Mouse (Mus musculus) kidney, postnatal 0 days (tissue): ENCODE measurements at regions not wholly inside any gene's neighbourhood (a gene's known extent, or its start where the extent isn't known, plus 50 kb on each side); places are given as distances from the start of the nearest gene placed in this dataset.
A peak's percentile ranks its signal among the peaks of the same experiment; 100 is the strongest.

Experiments
- ATAC-seq: fragments of 200-750 bp; cut with Nextera tagmentation; replicated peaks from 2 replicates; pipeline ENCODE4 v1.8.0; 2017; ENCODE audit warnings: low read depth, moderate number of reproducible peaks, moderate TSS enrichment, moderate library complexity; ENCODE audit not compliant: low FRiP score
- DNase-seq: peaks from one replicate; pipeline ENCODE4 v3.0.0-alpha.2; 2016; ENCODE audit warnings: low spot score
- H3K27ac ChIP-seq: fragments of 300-500 bp; sonication (generic); 2 replicates; pipeline ENCODE4 v1.5.1; 2014; ENCODE audit warnings: mild to moderate bottlenecking
- H3K27me3 ChIP-seq: fragments of 300-500 bp; sonication (generic); 2 replicates; pipeline ENCODE4 v1.6.1; 2014; ENCODE audit warnings: low read length, mixed read lengths; ENCODE audit not compliant: insufficient read depth
- H3K36me3 ChIP-seq: fragments of 300-500 bp; sonication (generic); 2 replicates; pipeline ENCODE4 v1.6.1; 2014; ENCODE audit warnings: low read length, mixed read lengths; ENCODE audit not compliant: insufficient read depth
- H3K4me1 ChIP-seq: fragments of 300-500 bp; sonication (generic); replicated peaks from 2 replicates; pipeline ENCODE4 v1.6.1; 2014; ENCODE audit warnings: antibody characterized with exemption, low read length, mixed read lengths; ENCODE audit not compliant: insufficient read depth
- H3K4me2 ChIP-seq: fragments of 300-500 bp; sonication (generic); 2 replicates; pipeline ENCODE4 v1.6.1; 2014; ENCODE audit warnings: mild to moderate bottlenecking, low read length, moderate library complexity, mixed read lengths
- H3K4me3 ChIP-seq: fragments of 300-500 bp; sonication (generic); replicated peaks from 2 replicates; pipeline ENCODE4 v1.5.1; 2014; ENCODE audit warnings: low read depth, low read length
- H3K9ac ChIP-seq: fragments of 300-500 bp; sonication (generic); 2 replicates; pipeline ENCODE4 v1.6.1; 2014; ENCODE audit warnings: low read depth, low read length
- H3K9me3 ChIP-seq: fragments of 300-500 bp; sonication (generic); replicated peaks from 2 replicates; pipeline ENCODE4 v1.6.1; 2016; ENCODE audit warnings: low read length, inconsistent platforms, mixed read lengths
- CTCF ChIP-seq: IDR thresholded peaks from 2 replicates; pipeline ENCODE4 v1.5.1; 2016; ENCODE audit warnings: antibody characterized with exemption, low read depth, mild to moderate bottlenecking, moderate library complexity
- WGBS: fragments of 180-500 bp; shearing (Covaris S2); extraction: QIAGEN DNeasy Blood & Tissue Kit; methylation state at CpG from one replicate; pipeline ENCODE4 v1.1.7; 2014; 5-methylcytosine and 5-hydroxymethylcytosine counted together

- Histone ChIP-seq H3K9me3 (no peaks in the 10 kb centered on the region), H3K27ac (no peak overlapping the region), H3K4me2 (no peak overlapping the region), H3K36me3 (no peaks in the 10 kb centered on the region), H3K4me3 (no peak overlapping the region), H3K27me3 (no peaks in the 10 kb centered on the region), H3K9ac (no peak overlapping the region), H3K4me1 (no peaks in the 10 kb centered on the region)
- no peak for DNase-seq
- no peak for ATAC-seq
- no peak for TF ChIP-seq CTCF
- WGBS = 87% methylated on average over 1 of the region's 1 CpGs
Observed at GRCm38 (mm10) chr13:78602861-78603211, 403.3 kb upstream of the Nr2f1 start.

- DNase-seq (no peak), ATAC-seq (no peak)
- Histone ChIP-seq H3K4me3 (no peak overlapping the region), H3K36me3 (no peaks in the 10 kb centered on the region), H3K9ac (no peak overlapping the region), H3K4me2 (no peak overlapping the region), H3K27me3 (no peaks in the 10 kb centered on the region), H3K27ac (no peak overlapping the region), H3K4me1 (no peaks in the 10 kb centered on the region), H3K9me3 (no peaks in the 10 kb centered on the region)
- WGBS = 51% methylated on average over 6 of the region's 6 CpGs
- no peak for TF ChIP-seq CTCF
Observed at GRCm38 (mm10) chr13:78602211-78602860, 402.8 kb upstream of the Nr2f1 start.

DNA sequence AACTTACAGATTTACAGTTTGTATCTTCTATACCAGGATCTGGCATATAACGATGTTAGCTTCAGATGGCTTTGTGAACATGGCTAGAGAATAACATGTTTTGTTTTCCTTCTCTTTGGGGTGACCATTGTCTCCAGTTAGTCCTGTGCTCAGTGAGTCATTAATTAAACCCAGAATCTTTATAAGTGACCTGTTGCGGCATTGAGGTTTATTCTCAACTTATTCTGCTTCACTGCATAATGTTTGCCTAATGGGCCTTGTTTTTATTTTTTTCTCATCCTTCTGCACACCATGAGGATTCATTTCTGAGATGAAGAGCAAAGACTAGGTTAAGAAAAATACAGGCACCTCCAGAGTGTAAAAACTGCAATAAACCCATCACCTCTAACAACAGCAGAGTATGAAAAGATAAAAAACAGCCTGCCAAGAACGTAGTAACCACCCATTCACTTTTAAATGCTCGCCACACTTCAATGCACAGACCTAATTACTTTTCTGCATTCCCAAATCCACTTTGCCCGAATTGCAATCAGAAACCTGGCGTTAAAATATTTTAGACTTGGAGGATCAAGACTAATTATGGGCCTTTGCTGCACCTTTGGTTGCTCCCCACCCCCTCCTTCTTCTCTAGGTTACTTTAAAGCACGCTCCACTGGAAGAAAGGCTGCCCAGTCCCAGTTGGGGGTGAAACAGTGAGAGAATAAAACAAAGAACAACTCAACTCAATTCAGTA lies 381.5 kb upstream of the Nr2f1 start:
- H3K27me3 ChIP-seq = no peaks in the 10 kb centered on the region
- no peak overlapping the region for H3K9ac ChIP-seq
- H3K4me3 ChIP-seq = no peak overlapping the region
- H3K4me2 ChIP-seq = no peak overlapping the region
- DNase-seq (peak; percentile 54), ATAC-seq (peak; percentile 78)
- no peaks in the 10 kb centered on the region for H3K9me3 ChIP-seq
- TF ChIP-seq CTCF = no peak
- no peaks in the 10 kb centered on the region for H3K36me3 ChIP-seq
- H3K4me1 ChIP-seq = no peaks in the 10 kb centered on the region
- 30% methylated on average over 7 of the region's 7 CpGs for WGBS
- 0 out of 2 replicates have a peak overlapping the region, but pooled peaks have one; percentile 13 for H3K27ac ChIP-seq

- Histone ChIP-seq H3K9ac (no peak overlapping the region), H3K9me3 (no peaks in the 10 kb centered on the region), H3K27me3 (no peaks in the 10 kb centered on the region), H3K36me3 (no peaks in the 10 kb centered on the region), H3K4me1 (no peaks in the 10 kb centered on the region), H3K27ac (no peak overlapping the region), H3K4me2 (no peak overlapping the region), H3K4me3 (no peak overlapping the region)
- ATAC-seq (no peak), DNase-seq (no peak)
- WGBS = 93% methylated on average over 1 of the region's 1 CpGs
- TF ChIP-seq CTCF = no peak
Observed at GRCm38 (mm10) chr13:78577497-78577896, 377.9 kb upstream of the Nr2f1 start.

DNA sequence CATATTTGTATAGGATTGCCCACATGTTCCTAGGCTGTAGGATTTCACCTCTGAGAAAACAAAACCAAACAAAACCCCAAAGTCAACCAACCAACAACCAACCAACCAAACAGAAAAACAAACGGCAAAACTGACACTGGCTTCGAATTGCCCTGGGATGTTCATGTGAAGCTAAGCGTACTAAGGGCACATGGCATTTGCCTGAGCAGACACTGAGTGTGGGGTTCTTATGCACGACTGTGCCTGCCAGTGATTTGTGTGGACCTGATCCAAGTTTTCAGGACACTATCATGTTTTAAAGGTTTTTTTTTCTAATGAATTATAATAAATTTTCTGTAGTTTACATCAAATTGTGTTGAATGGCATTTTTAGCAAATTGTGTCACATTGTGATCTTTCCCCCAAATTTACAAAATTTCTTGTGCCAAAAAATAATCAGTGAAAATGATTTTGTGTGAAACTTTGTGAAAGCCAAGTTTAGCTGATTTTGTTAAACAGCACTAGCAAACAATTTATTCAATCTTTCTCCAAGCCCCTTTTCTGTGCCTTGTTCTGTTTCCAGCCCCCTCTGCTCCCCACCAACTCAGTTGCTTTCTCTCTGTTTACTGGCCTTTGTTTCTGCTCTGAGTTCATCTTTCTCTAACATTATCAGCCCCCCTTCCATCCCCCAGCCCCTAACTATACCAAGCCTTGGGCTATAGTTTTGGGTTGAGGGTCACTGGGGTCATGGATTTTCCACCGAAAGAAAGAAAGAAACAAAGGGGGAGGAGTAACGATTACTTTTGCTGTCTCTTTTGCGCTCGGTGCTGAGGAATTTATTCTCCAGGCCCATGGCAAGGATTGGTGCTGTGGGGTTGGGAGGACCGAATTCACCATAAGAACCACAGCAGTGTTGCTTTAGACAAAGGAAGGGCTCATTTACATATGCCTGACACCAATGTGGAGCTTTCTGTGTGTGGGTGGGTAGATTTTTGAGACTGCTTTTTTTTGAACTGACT lies 377.0 kb upstream of the Nr2f1 start:
- TF ChIP-seq CTCF = no peak
- WGBS = 48% methylated on average over 9 of the region's 9 CpGs

DNA sequence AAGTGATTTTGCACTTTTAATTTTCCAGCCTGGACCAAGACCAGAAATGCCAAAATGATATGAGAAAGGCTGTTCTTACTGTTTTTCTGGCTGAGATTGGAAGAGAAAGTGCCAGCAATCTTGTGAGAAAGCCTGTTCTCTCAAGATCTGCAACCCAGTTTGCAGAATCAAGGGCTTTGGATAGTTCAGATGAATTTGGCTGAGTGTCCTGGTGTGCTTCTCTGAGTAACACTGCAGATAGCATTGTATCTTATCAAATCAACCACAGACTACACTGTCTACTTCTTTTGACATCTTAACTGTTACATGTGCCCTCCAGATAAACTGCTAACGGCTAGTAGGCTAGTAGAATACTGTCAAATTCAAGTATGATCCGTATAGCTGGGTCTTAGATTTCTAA lies 371.5 kb upstream of the Nr2f1 start:
- Histone ChIP-seq H3K27me3 (no peaks in the 10 kb centered on the region), H3K36me3 (no peaks in the 10 kb centered on the region), H3K9ac (no peak overlapping the region), H3K27ac (no peak overlapping the region), H3K4me1 (no peaks in the 10 kb centered on the region), H3K4me2 (no peak overlapping the region), H3K9me3 (no peaks in the 10 kb centered on the region), H3K4me3 (no peak overlapping the region)
- 76% methylated on average over 2 of the region's 2 CpGs for WGBS
- DNase-seq (no peak), ATAC-seq (no peak)
- no peak for TF ChIP-seq CTCF

More for the DNA sequence above, 377.0 kb upstream of the Nr2f1 start:
- H3K9ac ChIP-seq = no peak overlapping the region
- no peaks in the 10 kb centered on the region for H3K27me3 ChIP-seq
- H3K9me3 ChIP-seq = no peaks in the 10 kb centered on the region
- H3K4me3 ChIP-seq = no peak overlapping the region
- H3K4me2 ChIP-seq = no peak overlapping the region
- no peak overlapping the region for H3K27ac ChIP-seq
- no peaks in the 10 kb centered on the region for H3K36me3 ChIP-seq
- no peak for ATAC-seq
- H3K4me1 ChIP-seq = no peaks in the 10 kb centered on the region
- DNase-seq = no peak
